Mouse (Mus musculus): ENCODE measurements around the gene Tpra1. TPM values are rescaled to one million over a fixed set of nuclear protein-coding genes. Genes with fewer than 3 reads are reported as not detected.

Tpra1 gene
- 63.9 to 85.0 TPM (median 73.3 TPM) in 4 replicates for total RNA-seq (2023)

DNA sequence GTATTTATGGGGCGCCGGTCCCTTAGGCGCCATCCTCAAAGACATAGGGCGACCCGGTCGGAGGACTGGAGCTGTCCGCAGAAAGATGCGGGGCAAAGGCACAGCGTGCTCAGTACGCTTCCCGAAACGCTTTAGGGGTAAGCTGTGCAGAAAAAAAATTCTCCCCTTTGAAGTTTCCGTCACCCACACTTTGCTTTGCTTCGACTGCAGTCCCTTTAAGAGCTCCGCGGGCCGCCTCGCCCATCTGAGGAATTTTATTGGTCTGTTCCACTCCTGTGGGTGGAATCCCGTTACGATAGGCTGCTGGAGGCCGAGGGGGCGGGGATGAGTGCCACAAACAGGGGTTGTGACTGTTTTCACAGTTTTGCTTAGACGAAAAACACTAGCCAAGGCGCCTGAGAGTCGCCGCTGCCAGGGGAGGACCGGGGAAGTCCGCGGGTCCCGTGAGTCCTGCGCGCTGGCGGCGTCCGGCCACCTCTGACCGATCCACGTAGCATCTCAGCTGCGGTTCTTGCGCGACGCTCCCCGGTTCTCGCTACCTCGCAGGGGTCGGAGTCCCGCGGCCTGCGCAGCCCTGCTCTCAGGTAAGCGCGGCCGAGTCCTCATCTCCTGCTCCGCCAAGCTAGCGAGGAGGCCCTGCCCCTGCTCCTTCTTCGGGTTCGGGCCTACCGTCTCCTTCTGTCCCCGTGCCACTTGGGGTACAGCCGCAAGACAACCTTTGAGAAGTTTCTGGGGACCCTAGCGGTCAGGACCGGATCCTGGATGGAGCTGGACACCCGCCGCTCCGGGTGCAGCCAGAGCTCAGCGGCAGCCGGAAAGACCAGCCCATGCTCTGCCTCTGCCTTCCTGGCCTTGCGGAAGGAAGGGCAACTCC lies at the start of gene Tpra1:
TSS of gene Tpra1 (plus strand) at position 305 of the 874 bp plus-strand sequence.

DNA sequence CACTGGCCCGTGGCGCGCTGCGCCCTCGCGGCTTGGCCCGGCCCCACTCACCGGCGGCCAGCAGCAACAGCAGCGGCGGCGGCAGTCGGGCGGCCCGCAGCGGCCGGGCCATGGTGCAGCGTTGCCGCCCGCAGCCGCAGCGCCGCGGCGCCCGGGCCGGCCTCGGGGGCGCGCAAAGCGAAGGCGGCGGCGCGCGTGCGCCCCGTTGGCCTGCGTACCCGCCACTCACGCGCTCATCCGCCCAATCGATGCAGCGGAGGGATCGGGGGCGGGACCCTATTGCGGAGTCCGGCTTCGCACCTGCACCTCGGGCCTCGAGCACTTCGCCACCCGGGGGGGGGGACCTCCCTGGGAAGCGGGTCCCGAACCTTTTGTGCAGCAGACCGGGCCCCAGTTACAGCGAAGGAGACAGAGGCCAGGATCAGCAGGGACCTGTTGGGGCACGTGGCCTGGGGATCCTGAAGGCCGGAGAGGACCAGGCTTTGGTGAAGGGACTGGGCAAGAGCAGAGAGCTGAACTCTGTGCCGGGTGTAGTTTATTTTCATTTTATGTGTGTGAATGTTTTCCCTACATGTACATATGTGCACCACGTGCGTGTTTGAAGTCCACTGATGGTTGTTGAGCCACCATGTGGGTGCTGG lies 27.1 kb upstream of the Tpra1 start, which contains the start of gene Podxl2:
TSS of gene Podxl2 (minus strand) at position 177 of the 641 bp plus-strand sequence.

DNA sequence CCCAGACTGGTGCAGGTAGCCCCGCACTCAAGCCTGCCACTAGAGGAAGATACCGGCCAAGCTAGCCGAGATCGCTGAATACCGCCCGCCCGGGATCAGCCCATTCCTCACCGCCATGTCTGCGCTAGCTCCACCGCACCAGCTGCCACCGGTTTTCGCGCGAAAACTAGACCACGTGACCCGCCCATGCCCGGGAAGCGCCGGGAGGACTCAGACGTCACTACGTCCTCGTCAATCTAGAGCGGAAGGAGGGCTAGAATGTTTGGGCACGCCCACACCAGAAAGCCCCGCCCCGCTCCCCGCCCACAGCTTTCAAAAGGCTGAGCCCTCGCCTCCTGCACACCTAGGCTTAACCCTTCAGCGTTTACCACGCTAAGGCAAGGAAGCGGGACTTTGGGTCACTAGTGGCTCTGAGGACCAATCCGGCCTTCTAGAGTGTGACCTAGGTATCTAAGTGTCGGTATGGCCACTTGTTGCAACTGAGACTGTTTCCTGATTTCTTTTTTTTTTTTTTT lies 3.5 kb upstream of the Tpra1 start, which contains the start of gene Mcm2:
TSS of gene Mcm2 (minus strand) at position 247 of the 515 bp plus-strand sequence.

Other genes with a start within 250 kb of the Tpra1 start
- gene Mgll, start 177.8 kb upstream of the Tpra1 start, total RNA-seq (2023) = 0.94 to 1.4 TPM (median 1.1 TPM) in 4 replicates
- gene Abtb1, start 60.3 kb upstream of the Tpra1 start, total RNA-seq (2023) = 32.2 to 49.7 TPM (median 37.6 TPM) in 4 replicates
- gene Podxl2, start 27.2 kb upstream of the Tpra1 start, total RNA-seq (2023) = 1.0 to 2.5 TPM in 2 of 4 replicates, not detected in the others
- 55.7 to 63.3 TPM (median 59.8 TPM) in 4 replicates for gene Mcm2, start 3.5 kb upstream of the Tpra1 start, total RNA-seq (2023)